Mouse (Mus musculus) adrenal gland (tissue): ENCODE results near the gene Rbm6.

Source experiments
- intact Hi-C: fragments of 180-260 bp; cut with DNase I; formaldehyde crosslinking; loops from one replicate; pipeline ENCODE4 v1.15.1; 2025
- long read RNA-seq, 2 experiments: library from polyadenylated mRNA; unstranded; transcript quantifications; one replicate each; pipeline ENCODE4 v2.0.0; 2020; ENCODE audit warnings: borderline replicate concordance in 1 of 2; ENCODE audit not compliant: insufficient replicate concordance in 1 of 2

The Rbm6 gene
- long read RNA-seq, experiment 1, partial matches to known transcripts = 14 of 19 reads
- long read RNA-seq, experiment 1, other reads (novel, unspliced or antisense) = 4 of 19 reads
- long read RNA-seq, experiment 2, partial matches to known transcripts = 15 of 18 reads
- long read RNA-seq, experiment 2, other reads (novel, unspliced or antisense) = 3 of 18 reads

- intact Hi-C loops = no loop called here
Measured at GRCm38 (mm10) chr9:107873137-107873536, at the start of gene Rbm6. Gene Rbm6 (minus strand): TSS chr9:107873237.

- intact Hi-C loops = no loop called here
Measured at GRCm38 (mm10) chr9:107919441-107919840, 46.4 kb upstream of the Rbm6 start.

DNA sequence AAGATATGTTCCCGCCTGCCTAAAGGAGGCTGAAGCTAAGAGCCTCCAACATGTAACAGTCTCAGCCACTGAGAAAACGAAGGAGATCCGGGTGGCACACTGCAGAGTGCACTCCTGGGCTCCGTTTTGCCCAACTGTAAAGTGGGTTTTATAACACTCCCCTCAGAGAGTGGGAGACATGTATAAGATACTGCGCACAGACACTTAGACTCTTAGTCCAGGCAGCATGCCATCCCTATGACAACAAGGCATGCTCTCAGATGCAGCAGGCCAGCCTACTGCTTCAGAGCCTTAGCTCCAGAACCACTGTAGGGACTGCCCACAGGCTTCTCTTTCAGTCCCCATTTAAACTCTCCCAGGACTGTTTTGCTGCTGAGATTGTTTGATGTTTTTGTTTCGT is 45.8 kb upstream of the Rbm6 start:
- intact Hi-C loops = no loop called here

DNA sequence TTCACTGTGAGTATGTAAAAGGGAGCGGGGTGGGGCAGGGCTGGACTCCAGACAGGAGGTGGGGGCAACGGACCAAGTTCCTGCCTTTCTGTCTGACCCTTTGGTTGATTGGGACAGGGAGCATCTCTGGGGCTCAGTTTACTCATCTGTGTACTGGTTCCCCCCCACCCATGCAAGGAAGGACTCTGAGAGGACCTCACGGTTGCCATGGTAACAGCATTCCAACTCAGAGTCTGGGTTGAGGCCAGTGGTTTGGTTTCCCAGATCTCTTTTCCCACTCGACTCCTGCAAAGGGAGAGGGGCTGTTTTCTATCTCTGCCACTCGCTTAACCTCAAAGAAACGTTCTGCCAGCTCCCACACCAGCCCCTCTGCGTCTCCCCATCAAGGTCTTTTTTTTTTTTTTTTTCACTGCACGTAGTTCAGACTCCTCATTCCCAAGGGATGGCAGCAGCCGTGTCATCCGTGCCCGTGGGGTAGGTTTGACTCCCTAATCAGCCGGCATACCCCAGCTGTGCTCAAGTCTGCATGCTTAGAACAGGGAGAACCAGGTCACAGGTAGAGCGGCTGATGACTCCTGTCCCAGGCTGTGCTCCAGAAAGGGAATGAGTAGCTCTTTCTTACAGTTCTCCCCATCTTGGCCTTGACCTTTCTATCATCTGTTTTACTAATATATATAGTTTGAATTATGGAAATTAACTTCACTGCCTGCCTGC is 45.0 kb upstream of the Rbm6 start:
- intact Hi-C loops = no loop called here

DNA sequence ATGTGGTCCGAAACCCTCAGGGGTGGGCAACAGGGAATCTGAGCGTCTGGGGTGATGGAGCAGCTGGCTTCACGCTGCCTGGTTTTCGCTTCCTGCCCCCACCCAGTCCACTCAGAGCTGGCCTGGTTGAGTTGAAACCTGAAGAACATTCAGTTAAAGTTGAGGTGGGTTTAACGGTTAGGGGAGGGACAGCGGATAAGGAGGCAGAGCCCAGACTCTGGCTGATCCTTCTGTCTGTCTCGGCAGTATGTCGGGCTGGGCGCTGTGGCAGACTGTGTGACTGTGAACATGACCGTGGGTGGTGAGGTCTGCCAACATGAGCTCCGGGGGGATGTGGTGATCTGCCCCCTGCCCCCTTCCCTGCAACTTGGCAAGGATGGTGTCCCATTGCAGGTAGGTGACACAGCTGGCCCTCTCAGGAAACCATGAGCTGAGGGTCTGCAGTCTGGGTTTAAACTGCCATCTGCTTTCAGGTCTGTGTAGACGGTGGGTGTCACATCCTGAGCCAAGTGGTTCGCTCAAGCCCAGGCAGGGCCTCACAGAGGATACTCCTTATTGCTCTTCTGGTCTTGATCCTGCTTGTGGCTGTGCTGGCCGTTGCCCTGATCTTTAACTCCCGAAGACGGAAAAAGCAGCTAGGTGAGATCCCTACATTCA is 41.9 kb upstream of the Rbm6 start:
- intact Hi-C loops = no loop called here

- intact Hi-C loops = no loop called here
Measured at GRCm38 (mm10) chr9:107910025-107910769, 37.2 kb upstream of the Rbm6 start.

DNA sequence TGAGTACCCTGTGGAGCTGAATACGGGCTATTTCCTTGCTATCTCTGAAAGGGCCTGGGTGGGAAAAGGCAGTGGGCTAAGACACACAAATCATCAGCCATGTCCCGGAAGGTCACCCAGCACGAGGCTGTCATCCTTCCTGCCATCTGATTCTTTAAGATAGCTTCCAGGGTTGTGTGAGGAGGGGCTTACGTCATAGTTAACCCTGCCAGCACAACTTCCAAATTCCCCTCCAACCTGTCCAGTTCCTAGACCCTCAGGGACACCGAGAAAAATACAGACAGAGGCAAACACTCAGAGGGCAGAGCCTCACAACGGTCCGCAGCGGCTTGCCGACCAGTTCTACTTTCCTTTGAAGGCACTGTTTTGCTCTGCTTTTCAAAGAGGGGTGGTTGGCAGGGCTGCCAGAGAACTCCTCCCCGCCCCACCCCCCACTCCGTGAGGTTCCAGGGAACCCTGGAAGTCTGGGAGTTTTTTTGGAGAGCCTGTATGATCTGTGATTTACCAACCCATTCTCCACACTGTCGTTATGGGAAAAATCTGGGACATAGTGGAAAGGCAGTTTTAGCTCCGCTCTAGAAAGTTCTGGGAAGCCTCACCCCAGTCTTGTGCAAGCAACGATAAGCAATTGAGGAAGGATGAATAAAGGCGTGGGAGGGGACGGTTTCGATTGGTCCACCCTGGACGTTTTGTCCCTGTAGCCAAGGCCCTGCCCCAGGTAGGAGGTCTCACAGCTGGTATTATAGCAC is 35.5 kb upstream of the Rbm6 start:
- intact Hi-C loops = loop anchor here (5.0 kb wide), 1 partner anchor 144 kb away; the partner anchor contains the start of gene Amigo3

DNA sequence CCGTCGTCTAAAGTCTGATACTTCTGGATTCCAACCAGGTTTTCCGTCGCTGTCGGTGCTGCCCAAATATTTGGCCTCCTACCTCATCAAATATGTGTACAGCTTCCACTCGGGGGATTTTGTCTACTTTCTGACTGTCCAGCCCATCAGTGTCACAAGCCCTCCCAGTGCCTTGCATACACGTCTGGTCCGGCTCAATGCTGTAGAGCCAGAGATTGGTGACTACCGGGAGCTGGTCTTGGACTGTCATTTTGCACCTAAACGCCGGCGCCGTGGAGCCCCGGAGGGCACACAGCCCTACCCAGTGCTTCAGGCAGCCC is 34.7 kb upstream of the Rbm6 start:
- intact Hi-C loops = loop anchor here (5.0 kb wide), 1 partner anchor 145 kb away; the partner anchor contains the start of gene Amigo3

DNA sequence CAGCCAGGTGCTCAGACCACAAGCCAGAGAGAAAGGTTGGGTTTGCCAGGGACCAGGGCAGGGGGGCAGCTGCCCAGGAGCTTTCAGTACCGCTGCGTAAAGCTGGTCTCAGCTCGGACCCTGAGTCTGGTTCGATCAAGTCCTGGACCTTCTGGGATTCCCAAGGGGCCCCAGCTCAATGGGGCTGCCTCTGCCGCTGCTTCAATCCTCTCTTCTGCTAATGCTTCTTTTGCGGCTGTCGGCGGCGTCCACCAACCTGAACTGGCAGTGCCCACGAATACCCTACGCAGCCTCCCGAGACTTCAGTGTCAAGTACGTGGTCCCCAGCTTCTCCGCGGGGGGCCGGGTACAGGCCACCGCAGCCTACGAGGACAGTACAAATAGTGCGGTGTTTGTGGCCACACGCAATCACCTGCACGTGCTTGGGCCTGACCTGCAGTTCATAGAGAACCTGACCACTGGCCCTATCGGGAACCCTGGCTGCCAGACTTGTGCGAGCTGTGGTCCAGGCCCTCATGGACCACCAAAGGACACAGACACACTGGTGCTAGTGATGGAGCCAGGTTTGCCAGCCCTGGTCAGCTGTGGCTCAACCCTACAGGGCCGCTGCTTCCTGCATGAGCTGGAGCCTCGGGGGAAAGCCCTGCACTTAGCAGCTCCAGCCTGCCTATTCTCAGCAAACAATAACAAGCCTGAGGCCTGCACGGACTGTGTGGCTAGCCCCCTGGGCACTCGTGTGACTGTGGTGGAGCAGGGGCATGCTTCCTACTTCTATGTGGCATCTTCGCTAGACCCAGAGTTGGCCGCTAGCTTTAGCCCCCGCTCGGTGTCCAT is 34.1 kb upstream of the Rbm6 start:
- intact Hi-C loops = loop anchor here (5.0 kb wide), 1 partner anchor 145 kb away; the partner anchor contains the start of gene Amigo3

GRCm38 (mm10) chr9:107906252-107906966 is 33.4 kb upstream of the Rbm6 start, which contains the start of gene Mst1r:
Gene Mst1r (plus strand): TSS chr9:107906873.
- intact Hi-C loops = loop anchor here (5.0 kb wide), 1 partner anchor 146 kb away; the partner anchor contains the start of gene Amigo3

- intact Hi-C loops = loop anchor here (1.0 to 5.0 kb wide), 3 partner anchors 58 to 164 kb away; partner anchors contain the start of gene Amigo3
Measured at GRCm38 (mm10) chr9:107904726-107905125, 31.7 kb upstream of the Rbm6 start.

DNA sequence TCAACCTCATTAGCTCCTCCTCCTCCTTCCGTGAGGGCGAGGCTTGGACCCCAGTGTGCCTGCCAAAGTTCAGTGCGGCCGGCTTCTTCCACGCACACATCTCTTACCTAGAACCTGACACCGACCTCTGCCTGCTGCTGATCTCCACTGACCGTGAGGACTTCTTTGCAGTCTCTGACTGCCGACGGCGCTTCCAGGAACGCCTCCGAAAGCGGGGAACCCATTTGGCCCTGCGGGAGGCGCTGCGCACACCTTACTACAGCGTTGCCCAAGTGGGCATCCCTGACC is 28.5 kb upstream of the Rbm6 start:
- intact Hi-C loops = loop anchor here (5.0 kb wide), 1 partner anchor 61 kb away; no protein-coding TSS in a partner anchor

GRCm38 (mm10) chr9:107900840-107901626 is 28.0 kb upstream of the Rbm6 start:
- intact Hi-C loops = loop anchor here (5.0 kb wide), 1 partner anchor 61 kb away; no protein-coding TSS in a partner anchor

GRCm38 (mm10) chr9:107899855-107900254 is 26.8 kb upstream of the Rbm6 start:
- intact Hi-C loops = loop anchor here (5.0 kb wide), 1 partner anchor 62 kb away; no protein-coding TSS in a partner anchor

DNA sequence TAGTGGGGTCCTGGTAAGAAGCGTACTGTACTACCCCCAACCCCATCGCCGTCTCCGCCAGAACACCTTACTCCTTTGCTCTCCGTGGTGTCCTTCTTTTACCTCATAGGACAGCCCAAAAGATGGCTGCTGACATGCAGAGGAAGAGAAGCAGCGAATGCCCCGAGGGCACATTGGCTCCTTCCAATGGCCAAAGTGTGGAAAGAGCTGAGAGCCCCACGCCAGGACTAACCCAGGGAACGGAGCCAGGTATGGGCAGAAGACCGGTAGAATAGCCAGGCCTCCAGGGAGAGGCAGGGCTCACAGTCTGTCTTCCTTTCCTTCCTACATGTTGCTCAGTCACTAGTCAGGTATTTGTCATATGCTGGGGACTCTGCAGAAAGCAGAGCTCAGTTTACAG is 25.5 kb upstream of the Rbm6 start:
- intact Hi-C loops = no loop called here

GRCm38 (mm10) chr9:107891023-107891422 is 18.0 kb upstream of the Rbm6 start:
- intact Hi-C loops = no loop called here

DNA sequence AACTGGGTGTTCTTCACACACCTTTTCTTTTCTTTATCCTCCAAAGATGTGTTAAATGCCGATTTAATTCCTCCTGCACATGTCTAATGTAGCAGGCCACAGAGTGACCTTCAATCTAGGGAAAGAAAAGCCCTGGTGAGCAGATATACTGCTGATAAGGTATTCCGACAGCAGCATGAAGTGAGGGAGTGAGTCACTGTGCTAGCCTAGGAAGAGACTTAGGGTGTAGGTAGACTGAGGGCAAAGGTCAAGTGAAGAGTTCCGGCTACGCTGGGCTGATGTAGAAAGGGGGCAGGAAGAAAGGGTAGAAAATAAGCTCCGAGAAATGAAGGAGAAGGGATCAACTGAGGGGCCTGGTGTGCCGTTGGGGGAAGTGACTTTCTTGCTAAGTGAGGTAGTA is 17.2 kb upstream of the Rbm6 start:
- intact Hi-C loops = no loop called here

DNA sequence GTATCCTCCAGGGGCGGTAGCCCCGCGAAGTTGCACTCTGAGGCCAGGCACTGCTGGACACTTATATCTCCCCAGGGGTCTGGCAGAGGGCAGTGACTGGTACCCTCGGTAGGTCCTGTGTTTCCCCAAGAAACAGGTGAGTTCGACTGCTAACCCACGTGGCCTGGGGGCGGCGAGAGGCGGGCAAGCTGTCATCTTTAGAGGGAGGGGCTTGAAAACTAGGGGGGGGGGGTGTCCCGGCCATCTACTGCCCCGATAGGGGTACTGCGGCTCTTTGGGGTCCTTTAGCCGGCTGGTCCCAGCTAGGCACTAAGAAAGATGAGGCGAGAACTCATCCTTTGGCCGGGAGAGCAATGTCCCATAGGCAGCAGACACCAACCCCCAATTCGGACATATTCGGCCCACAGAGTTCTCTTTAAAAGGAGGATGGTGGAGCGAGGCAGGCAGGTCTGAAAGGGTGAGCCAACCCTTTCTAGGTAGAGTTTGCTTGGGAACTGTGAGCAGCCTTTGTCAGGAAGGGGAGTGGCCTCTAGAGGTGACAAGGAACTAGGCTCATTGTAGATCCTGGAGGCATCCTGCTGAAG is 15.3 kb upstream of the Rbm6 start:
- intact Hi-C loops = no loop called here
